Mouse (Mus musculus) liver, adult 2 months (tissue): ENCODE measurements around the gene Col12a1. TPM values are rescaled to one million over a fixed set of nuclear protein-coding genes. Genes with fewer than 3 reads are reported as not detected.
A peak's percentile ranks its signal among the peaks of the same experiment; 100 is the strongest.

ENCODE experiments used
- DNase-seq: peaks from one replicate; pipeline ENCODE4 v3.0.0-alpha.2; 2011; ENCODE audit warnings: low read depth, low spot score; ENCODE audit errors: extremely low read depth
- H3K27ac ChIP-seq: fragments of 200-500 bp; replicated peaks from 2 replicates; pipeline ENCODE4 v1.5.1; 2012; ENCODE audit warnings: low read depth, mild to moderate bottlenecking, control low read depth, inconsistent platforms, low read length; ENCODE audit not compliant: insufficient read depth
- H3K27me3 ChIP-seq: fragments of 200-500 bp; 2 replicates; pipeline ENCODE4 v1.6.1; 2012; ENCODE audit warnings: mild to moderate bottlenecking, moderate library complexity, low read length, inconsistent platforms; ENCODE audit not compliant: control insufficient read depth, insufficient read depth
- H3K36me3 ChIP-seq: fragments of 200-500 bp; 2 replicates; pipeline ENCODE4 v1.6.1; 2012; ENCODE audit warnings: low read length, inconsistent platforms; ENCODE audit not compliant: control insufficient read depth, insufficient read depth
- H3K4me1 ChIP-seq: fragments of 200-500 bp; 2 replicates; pipeline ENCODE4 v1.6.1; 2011; ENCODE audit warnings: low read length; ENCODE audit not compliant: control insufficient read depth, insufficient read depth
- H3K4me3 ChIP-seq: fragments of 200-500 bp; 2 replicates; pipeline ENCODE4 v1.5.1; 2011; ENCODE audit warnings: low read depth, mild to moderate bottlenecking, control low read depth, low read length, moderate library complexity; ENCODE audit not compliant: insufficient read depth
- H3K79me2 ChIP-seq: fragments of 200-500 bp; 2 replicates; pipeline ENCODE4 v1.6.1; 2012; ENCODE audit warnings: inconsistent platforms, mild to moderate bottlenecking, low read length, moderate library complexity; ENCODE audit not compliant: control insufficient read depth, insufficient read depth
- H3K9ac ChIP-seq: fragments of 200-500 bp; 2 replicates; pipeline ENCODE4 v1.6.1; 2012; ENCODE audit warnings: low read depth, mild to moderate bottlenecking, control low read depth, inconsistent platforms, low read length
- CTCF ChIP-seq: fragments of 200-500 bp; IDR thresholded peaks from 2 replicates; pipeline ENCODE4 v1.5.1; 2011; ENCODE audit warnings: low read depth, low read length, control low read depth
- POLR2A ChIP-seq: fragments of 200-500 bp; IDR thresholded peaks from 2 replicates; pipeline ENCODE4 v1.6.1; 2011; ENCODE audit warnings: low read length, control low read depth; ENCODE audit not compliant: insufficient read depth; ENCODE audit errors: extremely low read depth
- WGBS: fragments of 180-500 bp; shearing (Covaris S2); methylation state at CpG from one replicate; pipeline ENCODE4 v1.1.7; 2018; 5-methylcytosine and 5-hydroxymethylcytosine counted together
- polyA plus RNA-seq: library from polyadenylated mRNA; depleted of rRNA; stranded (reverse); fragments of >200 nt; gene quantifications from 2 replicates; pipeline ENCODE4 v1.2.3, GENCODE M21; 2012
- total RNA-seq: library from RNA; depleted of rRNA; stranded (reverse); fragments of >200 nt; gene quantifications from 2 replicates; pipeline ENCODE4 v1.2.3, GENCODE M21; 2014

The Col12a1 gene
- total and polyA plus RNA-seq, 2 experiments = 1.0 to 1.8 TPM

DNA sequence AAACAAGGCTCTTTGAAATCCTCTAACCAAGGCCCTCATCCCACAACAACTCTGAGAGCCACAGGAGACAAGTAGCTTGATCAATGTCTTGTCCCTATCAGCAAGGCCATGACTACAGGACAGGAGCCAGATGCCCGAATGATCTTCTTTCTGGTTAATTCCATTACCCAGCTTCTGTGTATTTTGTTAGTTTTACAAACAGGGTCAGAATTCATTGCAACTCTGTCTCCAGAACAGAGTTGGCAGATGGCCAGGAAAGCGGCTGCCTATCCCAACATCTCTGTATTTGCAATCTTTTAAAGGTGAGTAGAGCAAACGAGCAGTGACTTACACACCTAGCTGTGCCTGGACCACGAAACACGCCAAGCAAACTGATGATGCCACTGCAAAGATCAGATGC, 11.7 kb upstream of the Col12a1 start:
- peak; percentile 87 for DNase-seq
- Histone ChIP-seq H3K79me2 (no peaks in the 10 kb centered on the region), H3K4me1 (peaks cover 10% of the 10 kb centered on the region; the same call in 1 of the 2 replicates), H3K9ac (no peak overlapping the region), H3K27ac (peak overlapping the region; percentile 33; the same call in 1 of the 2 replicates), H3K4me3 (no peak overlapping the region), H3K36me3 (no peaks in the 10 kb centered on the region), H3K27me3 (no peaks in the 10 kb centered on the region)
- 18% methylated on average over 5 of the region's 5 CpGs for WGBS
- TF ChIP-seq CTCF = no peak
- no peak for TF ChIP-seq POLR2A

DNA sequence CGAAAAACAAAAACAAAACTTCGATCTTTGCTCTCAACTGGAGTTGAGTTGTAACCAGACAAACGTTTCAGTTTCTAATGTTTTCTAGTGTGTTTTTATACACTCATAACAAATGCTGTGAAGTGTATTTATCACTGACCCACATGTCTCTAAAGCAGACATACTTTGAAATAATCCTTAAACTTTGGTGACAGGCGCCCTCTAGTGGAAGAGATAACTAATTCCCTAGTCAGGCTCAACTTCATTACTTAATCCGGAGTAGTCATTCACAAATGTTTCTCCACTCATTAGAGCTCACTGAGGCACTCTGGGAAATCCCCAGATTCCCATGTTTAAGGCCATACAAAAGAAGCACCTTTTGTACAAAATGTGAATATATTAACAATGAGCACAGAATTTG, 4.5 kb upstream of the Col12a1 start:
- peak; percentile 25; the same call in 1 of the 2 replicates for TF ChIP-seq CTCF
- no peak for TF ChIP-seq POLR2A
- H3K4me1 ChIP-seq = 0 out of 2 replicates have a peak, but pooled peaks cover 2% of the 10 kb centered on the region
- peak; percentile 55 for DNase-seq
- no peak overlapping the region for H3K27ac ChIP-seq
- H3K9ac ChIP-seq = no peak overlapping the region
- no peak overlapping the region for H3K4me3 ChIP-seq
- H3K27me3 ChIP-seq = no peaks in the 10 kb centered on the region; the same call in 1 of the 2 replicates
- no peaks in the 10 kb centered on the region for H3K36me3 ChIP-seq
- 30% methylated on average over 5 of the region's 5 CpGs for WGBS
- no peaks in the 10 kb centered on the region for H3K79me2 ChIP-seq

DNA sequence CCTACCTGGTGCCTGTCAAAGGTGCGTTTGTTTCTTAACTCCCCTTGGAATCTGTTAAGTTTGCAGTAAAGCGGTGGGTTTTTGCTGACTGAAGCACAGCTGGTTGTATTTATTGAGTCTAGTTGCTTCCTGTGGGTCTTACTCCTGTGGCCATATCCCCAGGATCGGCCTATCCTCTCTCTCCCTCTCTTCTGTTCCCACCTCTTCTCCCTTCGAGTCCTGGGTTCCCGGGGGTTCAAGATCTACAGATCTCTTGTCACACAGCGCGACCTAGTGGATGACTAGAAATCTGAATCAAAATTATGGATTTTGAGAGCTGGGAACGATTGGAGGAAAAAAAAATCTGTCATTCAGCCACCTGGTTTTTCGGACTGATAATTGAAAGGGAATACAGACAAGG, 2.4 kb upstream of the Col12a1 start:
- Histone ChIP-seq H3K4me3 (no peak overlapping the region), H3K27ac (no peak overlapping the region), H3K4me1 (peaks cover 6% of the 10 kb centered on the region), H3K9ac (no peak overlapping the region), H3K36me3 (no peaks in the 10 kb centered on the region), H3K27me3 (no peaks in the 10 kb centered on the region; the same call in 1 of the 2 replicates), H3K79me2 (no peaks in the 10 kb centered on the region)
- DNase-seq = peak; percentile 39
- WGBS = 6% methylated on average over 9 of the region's 9 CpGs
- TF ChIP-seq POLR2A (no peak), CTCF (peak; percentile 51)

DNA sequence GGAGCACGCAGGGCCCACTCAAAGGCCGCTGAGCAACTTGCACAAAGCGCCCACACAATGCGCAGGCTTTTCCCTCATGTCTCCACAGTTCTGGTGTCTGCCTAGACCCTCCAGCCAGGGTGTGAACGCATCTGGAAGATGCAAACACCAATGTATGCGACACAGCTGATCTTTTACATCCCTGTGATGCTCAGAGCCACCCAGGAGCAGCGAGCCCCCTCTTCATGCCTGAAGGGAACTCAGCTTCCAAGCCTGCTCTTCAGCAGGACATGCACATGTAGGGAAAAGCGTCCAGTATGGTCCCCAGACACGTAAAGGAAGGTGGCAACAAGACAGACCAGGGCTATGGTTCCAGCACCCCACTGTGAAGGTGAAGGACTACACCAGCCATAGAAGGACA, 1.5 kb upstream of the Col12a1 start:
- WGBS = 42% methylated on average over 9 of the region's 9 CpGs
- no peaks in the 10 kb centered on the region; the same call in 1 of the 2 replicates for H3K27me3 ChIP-seq

DNA sequence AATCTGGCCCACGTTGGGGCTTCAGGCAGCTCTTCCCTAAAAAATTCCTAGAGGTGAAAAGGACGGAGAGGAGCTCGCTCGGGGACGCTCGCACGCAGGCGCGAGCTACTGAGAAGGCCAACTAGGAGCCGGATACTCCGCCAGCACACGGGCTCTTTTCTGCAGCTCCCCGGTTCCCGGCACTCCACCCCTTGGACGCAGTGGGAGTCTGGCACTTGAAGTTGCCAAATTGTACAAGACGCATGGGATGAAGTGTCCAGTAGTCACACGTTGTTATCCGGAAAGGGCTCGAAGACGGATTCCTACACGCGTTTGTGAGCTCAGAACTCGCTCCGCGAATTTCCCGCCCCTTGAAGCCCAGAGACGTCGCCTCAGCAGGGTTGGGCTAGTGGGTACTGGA, 820 bp upstream of the Col12a1 start:
- no peak for TF ChIP-seq POLR2A
- no peak for TF ChIP-seq CTCF
- H3K27me3 ChIP-seq = no peaks in the 10 kb centered on the region; the same call in 1 of the 2 replicates
- 2% methylated on average over 28 of the region's 28 CpGs for WGBS
- H3K79me2 ChIP-seq = no peaks in the 10 kb centered on the region
- no peak overlapping the region for H3K4me3 ChIP-seq
- no peak overlapping the region for H3K27ac ChIP-seq
- no peak overlapping the region for H3K9ac ChIP-seq
- H3K4me1 ChIP-seq = peaks cover 6% of the 10 kb centered on the region
- no peaks in the 10 kb centered on the region for H3K36me3 ChIP-seq
- DNase-seq = peak; percentile 7

More for the DNA sequence above, 1.5 kb upstream of the Col12a1 start:
- TF ChIP-seq POLR2A (no peak), CTCF (no peak)
- Histone ChIP-seq H3K79me2 (no peaks in the 10 kb centered on the region), H3K27ac (no peak overlapping the region), H3K9ac (no peak overlapping the region), H3K4me3 (no peak overlapping the region), H3K4me1 (peaks cover 6% of the 10 kb centered on the region), H3K36me3 (no peaks in the 10 kb centered on the region)
- DNase-seq = no peak

DNA sequence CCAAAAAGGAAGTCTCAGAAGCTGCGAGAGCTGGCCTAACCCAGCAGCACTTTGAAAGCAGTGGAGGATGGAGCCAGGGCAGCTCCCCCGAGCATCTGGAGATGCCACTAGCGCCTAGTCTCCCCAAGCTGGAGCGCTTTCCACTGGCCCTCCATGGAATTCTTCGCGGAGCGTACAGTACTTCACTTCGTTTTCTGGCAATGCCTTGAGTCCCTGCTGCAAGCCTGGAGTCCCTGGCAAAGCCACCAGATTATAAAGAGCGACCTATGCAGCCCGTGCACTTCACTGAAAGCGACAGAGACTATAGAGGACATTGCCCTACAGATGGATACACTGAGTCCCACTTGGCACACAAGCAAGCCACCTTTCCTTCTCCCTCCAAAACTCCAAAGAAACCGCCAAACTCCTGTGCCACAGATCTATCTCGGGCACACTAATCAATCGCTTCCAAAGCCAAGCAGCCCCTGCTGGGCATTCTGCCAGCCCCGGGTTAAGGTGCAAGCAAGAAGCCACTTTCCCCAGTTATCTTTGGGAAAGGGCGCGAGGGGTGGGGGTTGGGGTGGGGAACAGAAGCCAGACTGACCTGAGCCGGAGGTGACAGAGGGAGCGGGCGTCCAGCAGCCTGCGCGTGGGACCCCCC, 675 bp downstream of the Col12a1 start:
- H3K27me3 ChIP-seq = no peaks in the 10 kb centered on the region; the same call in 1 of the 2 replicates
- peak overlapping the region; percentile 62 for H3K4me3 ChIP-seq
- WGBS = 2% methylated on average over 22 of the region's 22 CpGs
- no peaks in the 10 kb centered on the region for H3K79me2 ChIP-seq
- H3K36me3 ChIP-seq = no peaks in the 10 kb centered on the region
- H3K9ac ChIP-seq = peak overlapping the region; percentile 69
- no peak overlapping the region for H3K27ac ChIP-seq
- DNase-seq = peak; percentile 61
- no peak for TF ChIP-seq CTCF
- no peak for TF ChIP-seq POLR2A
- peaks cover 6% of the 10 kb centered on the region for H3K4me1 ChIP-seq
